Mouse (Mus musculus): Measurements from ENCODE around the gene Mrpl34. TPM values are rescaled to one million over a fixed set of nuclear protein-coding genes. Genes with fewer than 3 reads are reported as not detected.

The Mrpl34 gene
- polyA plus RNA-seq, 1 experiment from 2014 or later = 157 TPM

DNA sequence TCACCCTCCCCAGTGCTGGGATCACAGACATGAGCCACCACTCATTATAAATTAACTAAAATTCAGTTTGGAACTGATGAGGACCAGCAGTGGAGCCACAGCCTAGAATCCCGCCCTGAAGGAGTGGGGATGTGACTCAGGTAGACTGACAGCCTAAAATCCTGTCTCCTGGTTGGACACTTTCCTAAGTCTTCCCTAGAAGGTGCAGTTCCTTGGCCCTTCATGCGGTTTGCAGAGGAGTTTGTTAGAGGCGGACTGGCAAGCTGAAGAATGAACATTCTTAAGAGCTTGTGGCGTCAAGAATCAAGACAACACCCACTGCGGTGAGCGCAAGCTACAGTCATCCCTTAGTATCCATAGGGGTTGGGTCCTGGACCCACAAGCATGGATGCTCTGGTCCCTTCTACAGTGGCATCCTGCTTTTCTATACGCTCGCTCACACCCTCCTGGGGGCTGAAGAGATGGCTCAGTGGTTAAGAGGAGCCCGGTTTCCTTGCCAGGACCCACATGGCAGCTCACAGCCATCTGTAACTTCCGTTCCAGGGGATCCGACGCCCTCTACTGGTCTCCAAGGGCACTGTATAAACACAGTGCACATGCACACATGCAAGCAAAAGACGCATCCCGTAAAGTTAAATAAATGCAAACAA is 12.6 kb downstream of the Mrpl34 start:
- H3K4me2 ChIP-seq = peak overlapping the region; percentile 92
- H3K4me3 ChIP-seq (replicated peaks) = peak overlapping the region; percentile 71
- peaks cover 45% of the 10 kb centered on the region for H3K4me1 ChIP-seq (replicated peaks)
- 0 out of 2 replicates have a peak overlapping the region, but pooled peaks have one; percentile 82 for H3K27ac ChIP-seq
- H3K9ac ChIP-seq = peak overlapping the region; percentile 78; the same call in 1 of the 2 replicates
- H3K27me3 ChIP-seq = peaks cover 37% of the 10 kb centered on the region
- peaks cover 31% of the 10 kb centered on the region for H3K36me3 ChIP-seq
- DNase-seq (no peak), ATAC-seq (ENCODE audit: low read depth) (no peak)
- H3K9me3 ChIP-seq (replicated peaks) = no peaks in the 10 kb centered on the region
- 38% methylated on average over 14 of the region's 14 CpGs for WGBS (ENCODE audit: insufficient replicate concordance)

DNA sequence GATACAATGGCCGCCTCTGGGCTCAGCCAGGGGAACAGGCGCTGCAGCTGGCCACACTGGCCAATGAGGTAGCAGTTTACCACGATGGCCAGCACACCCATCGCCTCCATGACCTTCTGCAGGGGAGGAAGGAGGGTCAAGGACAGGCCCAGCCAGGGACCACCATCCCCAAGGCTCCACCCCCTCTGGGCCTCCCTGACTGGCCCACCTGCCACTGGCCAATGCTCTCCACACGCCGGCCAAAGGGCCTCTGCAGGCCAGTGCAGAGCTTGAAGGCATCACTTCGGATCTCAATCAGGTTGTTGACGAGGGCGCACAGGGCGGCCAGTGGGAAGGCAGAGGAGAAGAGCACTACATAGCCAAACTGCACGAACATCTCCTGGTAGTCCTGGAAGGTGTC is 14.2 kb downstream of the Mrpl34 start:
- Histone ChIP-seq H3K9ac (no peak overlapping the region), H3K4me1 (replicated peaks) (peaks cover 48% of the 10 kb centered on the region), H3K4me3 (replicated peaks) (no peak overlapping the region), H3K9me3 (replicated peaks) (no peaks in the 10 kb centered on the region), H3K27ac (no peak overlapping the region), H3K36me3 (peaks cover 14% of the 10 kb centered on the region), H3K27me3 (peaks cover 40% of the 10 kb centered on the region), H3K4me2 (no peak overlapping the region)
- WGBS (ENCODE audit: insufficient replicate concordance) = 71% methylated on average over 11 of the region's 11 CpGs
- no peak for DNase-seq
- no peak for ATAC-seq (ENCODE audit: low read depth)

DNA sequence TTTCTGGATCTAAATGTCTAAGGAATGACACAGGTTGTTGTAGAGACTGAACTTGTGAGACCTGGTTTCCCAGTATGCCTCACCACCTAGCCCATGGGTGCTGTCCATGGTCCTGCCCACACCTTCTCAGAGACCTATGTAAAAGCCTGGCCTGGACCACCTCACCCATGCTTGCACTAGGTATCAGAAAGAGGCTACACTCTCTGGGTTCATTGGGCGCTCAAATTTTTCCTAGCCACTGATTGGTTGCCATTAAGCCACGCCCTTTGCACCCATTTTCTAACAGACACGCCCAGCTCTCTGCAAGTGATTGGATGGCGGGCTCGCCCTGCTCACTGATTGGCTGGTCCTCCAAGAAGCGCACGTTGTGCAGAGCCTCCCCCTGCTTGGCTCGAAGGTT is 19.2 kb downstream of the Mrpl34 start:
- peaks cover 23% of the 10 kb centered on the region for H3K27me3 ChIP-seq
- 44% methylated on average over 8 of the region's 8 CpGs for WGBS (ENCODE audit: insufficient replicate concordance)
- H3K9ac ChIP-seq = no peak overlapping the region
- ATAC-seq (ENCODE audit: low read depth) (no peak), DNase-seq (peak; percentile 65)
- no peak overlapping the region for H3K4me2 ChIP-seq
- peaks cover 61% of the 10 kb centered on the region for H3K4me1 ChIP-seq (replicated peaks)
- H3K36me3 ChIP-seq = no peaks in the 10 kb centered on the region
- no peak overlapping the region for H3K27ac ChIP-seq
- no peak overlapping the region for H3K4me3 ChIP-seq (replicated peaks)
- no peaks in the 10 kb centered on the region for H3K9me3 ChIP-seq (replicated peaks)

DNA sequence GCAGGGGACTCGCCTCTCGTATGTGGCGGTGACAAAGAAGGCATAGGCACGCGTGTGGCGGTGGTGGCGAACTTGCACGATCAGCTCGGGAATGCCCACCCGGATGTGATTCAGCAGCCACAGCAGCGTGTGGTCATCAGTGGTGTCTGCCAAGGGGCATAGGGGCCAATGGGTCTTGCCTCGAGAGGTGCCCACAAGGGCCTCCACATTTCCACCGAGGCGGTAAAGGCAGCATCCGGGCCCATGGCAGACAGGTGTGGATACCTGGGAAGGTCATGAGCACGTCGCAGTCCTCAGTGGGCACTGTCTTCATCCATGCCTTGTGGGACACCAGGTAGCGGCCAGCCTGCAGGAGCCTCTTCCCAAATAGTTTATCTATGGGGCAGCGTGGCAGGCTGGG is 20.0 kb downstream of the Mrpl34 start:
- H3K4me2 ChIP-seq = peak overlapping the region; percentile 87
- ATAC-seq (ENCODE audit: low read depth) = no peak
- H3K27ac ChIP-seq = no peak overlapping the region
- 0 out of 2 replicates have a peak overlapping the region, but pooled peaks have one; percentile 65 for H3K4me3 ChIP-seq (replicated peaks)
- no peak overlapping the region for H3K9ac ChIP-seq
- no peaks in the 10 kb centered on the region for H3K9me3 ChIP-seq (replicated peaks)
- peaks cover 64% of the 10 kb centered on the region for H3K4me1 ChIP-seq (replicated peaks)
- peaks cover 23% of the 10 kb centered on the region for H3K27me3 ChIP-seq
- no peak for DNase-seq
- 85% methylated on average over 19 of the region's 19 CpGs for WGBS (ENCODE audit: insufficient replicate concordance)
- H3K36me3 ChIP-seq = no peaks in the 10 kb centered on the region; the same call in 1 of the 2 replicates

DNA sequence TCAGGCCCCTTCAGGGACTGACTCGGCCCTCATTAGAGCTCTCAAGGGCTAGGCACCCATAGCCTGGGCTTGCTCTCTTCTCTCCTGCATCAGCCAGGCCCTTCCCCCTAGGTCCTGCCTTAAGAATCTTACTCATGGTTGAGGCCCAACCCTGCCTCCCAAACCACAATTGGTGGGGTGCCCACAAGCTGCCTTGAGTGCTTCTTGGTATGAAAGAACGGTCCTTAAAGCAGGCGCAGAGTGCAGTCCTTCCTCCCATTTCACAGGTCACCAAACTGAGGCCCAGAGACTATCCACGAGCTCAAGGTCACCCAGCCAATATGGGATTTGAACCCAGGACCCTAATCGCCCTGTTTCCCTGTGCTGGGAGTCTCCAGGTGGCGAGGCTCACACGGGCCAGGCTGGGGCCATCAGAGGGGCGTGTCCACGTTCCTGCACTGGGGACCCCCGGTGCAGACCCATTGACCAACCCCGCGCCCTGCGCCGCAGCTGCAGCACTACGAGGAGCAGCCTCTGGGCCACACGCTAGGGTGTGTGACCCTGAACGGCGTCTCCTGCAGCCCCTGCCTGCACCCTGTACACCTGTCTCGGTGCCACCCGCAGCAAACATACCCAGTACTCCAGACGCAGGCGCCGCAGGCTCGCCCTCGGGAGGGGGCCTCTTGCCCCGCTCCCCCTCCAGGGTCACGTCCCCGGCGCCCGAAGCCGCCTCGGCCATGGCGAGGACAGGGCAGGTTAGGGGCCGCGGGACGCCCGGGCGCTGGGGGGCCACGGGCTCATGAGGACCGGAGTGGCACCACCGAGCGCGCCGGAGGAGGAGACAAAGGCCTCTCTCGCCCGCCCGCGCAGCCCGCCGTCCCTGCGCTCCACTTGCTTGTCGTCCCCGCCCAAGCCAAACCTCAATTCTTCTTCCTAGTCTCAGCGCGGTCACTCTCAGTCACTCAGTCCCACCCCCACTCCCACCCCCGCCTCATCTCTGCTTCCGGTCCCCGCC is 20.7 kb downstream of the Mrpl34 start, which contains the start of gene Ano8:
Gene Ano8 (minus strand): TSS at position 822 of the 994 bp plus-strand sequence.
- no peaks in the 10 kb centered on the region for H3K9me3 ChIP-seq (replicated peaks)
- peaks cover 21% of the 10 kb centered on the region for H3K27me3 ChIP-seq
- H3K9ac ChIP-seq = peak within 1 kb of the TSS; percentile 74
- peaks cover 7% of the 10 kb centered on the region for H3K36me3 ChIP-seq
- peak; percentile 24; the same call in 1 of the 2 replicates for ATAC-seq (ENCODE audit: low read depth)
- H3K27ac ChIP-seq = no peak within 1 kb of the TSS
- H3K4me1 ChIP-seq (replicated peaks) = peaks cover 64% of the 10 kb centered on the region
- DNase-seq = peak; percentile 57
- peak within 1 kb of the TSS; percentile 87 for H3K4me2 ChIP-seq
- 6% methylated on average over 57 of the region's 58 CpGs for WGBS (ENCODE audit: insufficient replicate concordance)
- peak within 1 kb of the TSS; percentile 65 for H3K4me3 ChIP-seq (replicated peaks)

DNA sequence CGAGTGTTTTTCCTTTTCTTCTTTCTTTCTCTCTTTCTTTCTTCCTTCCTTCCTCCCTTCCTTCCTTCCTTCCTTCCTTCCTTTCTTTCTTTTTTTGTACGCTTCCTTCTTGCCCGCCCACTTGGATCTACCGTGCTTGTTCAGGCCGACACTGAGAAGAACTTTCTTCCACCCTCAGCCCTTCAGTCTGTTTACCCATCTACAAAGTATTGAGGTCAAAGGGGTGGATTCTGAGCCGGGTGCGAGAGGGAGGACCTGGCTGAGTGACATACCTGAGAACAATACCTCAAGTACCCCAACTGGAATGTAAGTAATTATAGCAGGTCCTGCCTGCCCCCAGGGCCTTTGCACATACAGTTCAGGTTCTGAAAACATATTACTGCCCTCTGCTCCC is 21.4 kb downstream of the Mrpl34 start:
- H3K4me2 ChIP-seq = peak overlapping the region; percentile 87
- H3K27ac ChIP-seq = no peak overlapping the region
- H3K9me3 ChIP-seq (replicated peaks) = no peaks in the 10 kb centered on the region
- peaks cover 57% of the 10 kb centered on the region for H3K4me1 ChIP-seq (replicated peaks)
- 27% methylated on average over 7 of the region's 7 CpGs for WGBS (ENCODE audit: insufficient replicate concordance)
- ATAC-seq (ENCODE audit: low read depth) = no peak
- H3K4me3 ChIP-seq (replicated peaks) = peak overlapping the region; percentile 65; the same call in 1 of the 2 replicates
- peaks cover 14% of the 10 kb centered on the region for H3K36me3 ChIP-seq
- DNase-seq = no peak
- H3K9ac ChIP-seq = no peak overlapping the region
- peaks cover 14% of the 10 kb centered on the region for H3K27me3 ChIP-seq

DNA sequence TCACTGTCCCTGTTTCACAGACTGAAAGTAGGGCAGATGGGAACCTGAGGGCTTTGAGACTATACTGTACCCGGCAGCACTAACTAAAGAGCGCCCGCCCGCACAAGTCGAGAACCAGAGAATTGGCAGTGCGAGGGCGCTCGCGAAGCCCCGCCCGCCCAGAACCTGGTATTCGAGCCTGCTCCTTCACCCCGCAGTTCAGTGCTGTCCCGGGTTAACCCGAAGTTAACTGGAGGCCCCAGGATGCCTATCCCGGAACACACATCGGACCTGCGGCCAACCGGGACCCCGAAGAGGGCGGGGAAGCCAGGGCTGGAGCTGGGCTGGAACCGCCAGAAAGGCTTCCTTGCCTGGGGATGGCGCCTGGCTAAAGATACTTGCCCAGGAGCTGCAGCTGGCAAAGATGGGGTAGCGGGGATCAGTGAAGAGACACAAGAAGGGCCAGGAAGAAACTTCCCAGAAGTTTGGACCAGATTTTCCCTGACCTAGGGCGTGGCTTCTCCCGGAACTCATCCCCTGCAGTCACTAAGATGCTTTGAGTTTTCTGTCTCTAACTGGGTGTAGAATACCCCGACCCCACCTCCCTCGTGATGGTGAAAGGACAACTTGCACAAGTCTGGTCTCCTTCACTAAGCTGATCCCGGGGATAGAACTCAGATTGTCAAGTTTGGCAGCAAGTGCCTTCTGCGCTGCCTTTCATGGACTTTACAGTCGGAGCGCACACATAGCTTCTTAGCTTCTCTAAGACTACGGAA is 23.1 kb downstream of the Mrpl34 start, which contains the start of gene Gtpbp3:
Gene Gtpbp3 (plus strand): TSS at position 413 of the 755 bp plus-strand sequence.
- ATAC-seq (ENCODE audit: low read depth) (peak; percentile 44), DNase-seq (peak; percentile 64)
- peaks cover 30% of the 10 kb centered on the region for H3K36me3 ChIP-seq
- peak within 1 kb of the TSS; percentile 84 for H3K9ac ChIP-seq
- H3K27me3 ChIP-seq = no peaks in the 10 kb centered on the region; the same call in 1 of the 2 replicates
- no peaks in the 10 kb centered on the region for H3K9me3 ChIP-seq (replicated peaks)
- under 1% methylated on average over 33 of the region's 33 CpGs for WGBS (ENCODE audit: insufficient replicate concordance)
- H3K4me1 ChIP-seq (replicated peaks) = peaks cover 55% of the 10 kb centered on the region
- peak within 1 kb of the TSS; percentile 83 for H3K4me3 ChIP-seq (replicated peaks)
- peak within 1 kb of the TSS; percentile 79 for H3K27ac ChIP-seq
- peak within 1 kb of the TSS; percentile 99 for H3K4me2 ChIP-seq

DNA sequence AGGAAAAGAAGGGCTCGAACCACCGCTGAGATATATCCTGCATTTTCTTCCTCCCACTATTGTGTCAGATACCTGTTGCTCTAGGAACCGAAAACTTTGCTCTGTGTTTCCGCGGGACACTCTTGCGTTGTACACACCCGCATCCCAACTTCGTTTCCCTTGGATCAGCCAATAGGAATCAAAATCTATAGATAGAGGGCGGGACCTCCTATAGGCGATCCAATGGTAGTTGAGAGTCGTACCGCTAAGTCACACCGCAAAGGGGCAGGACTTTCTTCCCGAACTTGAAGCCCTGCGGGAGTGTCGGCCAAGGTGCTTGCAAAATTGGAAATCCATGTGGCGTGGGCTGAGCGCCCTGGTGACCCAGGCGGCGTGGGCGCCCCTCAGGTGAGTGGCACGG is 23.7 kb downstream of the Mrpl34 start:
- peak overlapping the region; percentile 99 for H3K4me2 ChIP-seq
- ATAC-seq (ENCODE audit: low read depth) (peak; percentile 85), DNase-seq (peak; percentile 85)
- peak overlapping the region; percentile 83 for H3K4me3 ChIP-seq (replicated peaks)
- peak overlapping the region; percentile 84 for H3K9ac ChIP-seq
- H3K9me3 ChIP-seq (replicated peaks) = no peaks in the 10 kb centered on the region
- H3K27ac ChIP-seq = peak overlapping the region; percentile 79
- WGBS (ENCODE audit: insufficient replicate concordance) = under 1% methylated on average over 22 of the region's 22 CpGs
- peaks cover 35% of the 10 kb centered on the region for H3K36me3 ChIP-seq
- no peaks in the 10 kb centered on the region; the same call in 1 of the 2 replicates for H3K27me3 ChIP-seq
- peaks cover 58% of the 10 kb centered on the region for H3K4me1 ChIP-seq (replicated peaks)

DNA sequence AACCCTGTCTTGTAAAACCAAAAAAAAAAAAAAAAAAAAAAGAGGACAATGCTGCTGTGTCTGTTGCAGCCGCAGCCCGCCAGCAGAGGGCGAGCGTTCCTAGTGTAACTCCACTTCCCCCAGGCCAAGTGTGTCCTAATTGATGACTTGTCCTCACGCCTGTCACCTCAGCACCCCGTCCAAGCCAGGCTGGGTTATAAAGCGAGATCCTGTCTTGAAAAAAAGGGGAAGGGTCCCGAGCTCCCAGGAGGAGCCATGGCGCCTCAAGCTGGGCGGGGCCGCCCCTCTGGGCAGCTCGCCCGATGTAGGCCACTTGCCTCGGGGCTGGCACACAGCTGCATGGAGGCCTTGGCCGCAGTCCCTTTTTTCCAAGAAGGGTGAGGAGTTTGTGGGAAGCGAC is 30.3 kb downstream of the Mrpl34 start:
- Histone ChIP-seq H3K4me3 (replicated peaks) (no peak overlapping the region), H3K27ac (no peak overlapping the region), H3K36me3 (peaks cover 38% of the 10 kb centered on the region), H3K9me3 (replicated peaks) (no peaks in the 10 kb centered on the region), H3K4me1 (replicated peaks) (peaks cover 40% of the 10 kb centered on the region), H3K4me2 (no peak overlapping the region), H3K27me3 (no peaks in the 10 kb centered on the region), H3K9ac (no peak overlapping the region)
- ATAC-seq (ENCODE audit: low read depth) (peak; percentile 27; the same call in 1 of the 2 replicates), DNase-seq (peak; percentile 59)
- WGBS (ENCODE audit: insufficient replicate concordance) = 28% methylated on average over 16 of the region's 16 CpGs

DNA sequence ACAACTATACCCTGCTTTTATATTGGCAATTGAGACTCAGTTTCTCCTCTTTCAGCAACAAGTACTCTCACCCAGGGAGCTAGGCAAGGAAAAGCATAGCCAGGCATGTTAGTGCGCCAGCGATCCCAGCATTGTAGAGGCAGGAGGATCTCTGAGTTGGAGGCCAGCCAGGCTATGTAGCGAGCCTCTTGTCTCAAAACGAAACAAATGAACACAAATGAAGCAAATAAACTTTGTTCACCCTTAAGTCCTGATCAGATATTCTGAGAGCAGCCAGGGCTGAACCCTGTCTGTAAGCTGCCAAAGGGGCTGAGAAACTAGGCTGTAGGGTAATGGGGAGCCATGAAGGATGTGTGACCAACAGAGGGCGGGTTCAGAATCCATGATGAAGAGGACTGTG is 31.1 kb downstream of the Mrpl34 start:
- Histone ChIP-seq H3K9me3 (replicated peaks) (no peaks in the 10 kb centered on the region), H3K27ac (peak overlapping the region; percentile 36; the same call in 1 of the 2 replicates), H3K27me3 (no peaks in the 10 kb centered on the region), H3K4me3 (replicated peaks) (no peak overlapping the region), H3K4me2 (no peak overlapping the region), H3K4me1 (replicated peaks) (peaks cover 37% of the 10 kb centered on the region), H3K9ac (no peak overlapping the region), H3K36me3 (peaks cover 31% of the 10 kb centered on the region)
- WGBS (ENCODE audit: insufficient replicate concordance) = 79% methylated on average over 5 of the region's 5 CpGs
- ATAC-seq (ENCODE audit: low read depth) (no peak), DNase-seq (no peak)
